Mouse (Mus musculus) spleen, postnatal 10 days (tissue): ENCODE data around the gene Tmem248.

ENCODE experiments used
- DNase-seq, 2 experiments: peaks; one replicate each; pipeline ENCODE4 v3.0.0; 2021 to 2022; ENCODE audit warnings: low spot score in 2 of 2

Gene Tmem248

GRCm38 (mm10) chr5:130216781-130217180, at the start of gene Tmem248:
Tmem248 (plus strand) TSS chr5:130217081.
- no peak for DNase-seq

- DNase-seq = no peak
These were observed 47.8 kb upstream of the Tmem248 start for GRCm38 (mm10) chr5:130169109-130169508.

GRCm38 (mm10) chr5:130170666-130171422, 46.0 kb upstream of the Tmem248 start:
- peak; percentile 37 to 69 for DNase-seq

DNA sequence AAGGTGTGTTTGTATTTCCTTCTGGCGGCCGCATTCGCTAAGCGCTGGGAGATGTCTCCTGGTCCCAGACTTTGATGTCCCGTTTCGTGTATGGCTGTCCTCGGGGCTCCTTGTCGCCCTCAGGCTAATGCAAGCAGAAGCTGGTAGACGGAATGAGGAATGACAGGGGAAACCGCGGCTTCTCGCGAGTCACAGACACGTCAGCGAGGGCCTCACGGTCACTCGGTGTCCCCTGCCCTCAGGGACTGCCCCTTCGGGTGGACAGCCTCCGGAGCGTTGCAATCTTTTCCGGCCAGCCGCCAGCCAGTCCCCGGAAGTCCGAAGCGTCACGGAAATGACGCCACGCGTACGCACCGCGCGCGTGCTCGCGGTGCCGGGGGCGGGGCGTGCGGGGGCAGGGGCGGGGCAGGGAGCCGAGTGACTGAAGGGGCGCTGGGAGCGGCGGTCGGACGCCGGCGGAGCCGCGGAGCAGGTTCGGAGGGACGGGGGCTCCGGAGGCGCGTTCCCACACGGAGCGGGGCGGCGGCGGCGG, 45.4 kb upstream of the Tmem248 start, which contains the start of gene Rabgef1:
Gene Rabgef1 (plus strand): TSS at position 376 of the 532 bp plus-strand sequence.
- peak; percentile 89 to 92 for DNase-seq

DNA sequence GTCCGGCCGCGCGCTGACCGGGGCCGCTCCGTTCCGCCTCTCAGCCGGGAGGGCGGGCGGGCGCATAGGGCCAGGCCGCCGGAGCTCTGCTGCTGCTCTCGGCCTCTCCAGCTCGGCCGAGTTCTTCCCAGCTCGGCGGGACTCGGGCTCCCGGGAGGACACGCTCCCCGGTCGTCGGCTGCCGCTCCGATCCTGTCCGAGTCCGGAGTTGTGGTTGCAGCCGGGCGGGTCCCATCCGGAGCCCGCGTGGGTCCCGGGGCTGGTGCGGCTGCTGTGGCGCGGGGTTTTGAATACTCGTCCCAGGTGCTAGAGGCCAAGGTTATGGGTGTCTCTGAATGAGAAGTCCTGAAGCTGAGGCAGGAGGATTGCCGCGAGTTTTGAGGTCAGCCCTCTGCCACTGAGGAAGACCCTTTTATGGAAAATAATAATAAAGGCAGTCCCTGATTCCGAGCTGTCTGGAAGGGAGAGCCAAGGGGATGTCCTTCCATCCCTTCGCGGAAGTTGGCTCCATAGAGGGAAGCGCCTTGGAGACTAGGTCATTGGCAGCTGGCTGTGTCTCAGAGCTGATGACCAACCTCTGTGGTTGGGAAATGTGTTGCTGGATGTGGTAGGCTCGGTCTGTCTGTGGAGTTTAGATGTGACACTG, 44.8 kb upstream of the Tmem248 start:
- DNase-seq = peak; percentile 71 to 72

DNA sequence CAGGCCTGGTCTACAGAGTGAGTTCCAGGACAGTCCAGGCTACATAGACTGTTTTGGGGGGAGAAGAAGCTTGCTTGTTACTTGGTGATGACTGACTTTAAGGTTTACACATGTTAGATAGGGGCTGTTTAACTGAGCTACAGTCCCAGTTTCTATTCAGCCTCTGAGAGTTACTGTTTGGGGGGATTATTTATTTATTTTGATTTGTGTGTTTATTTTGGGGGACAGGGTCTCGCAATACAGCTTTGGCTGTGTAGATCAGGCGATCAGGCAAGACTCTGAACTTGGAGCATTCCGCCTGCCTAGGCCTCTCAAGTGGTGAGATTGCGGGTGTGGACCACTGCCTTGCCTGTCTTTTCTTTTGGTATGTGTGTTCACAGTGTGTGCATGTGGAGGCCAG, 43.9 kb upstream of the Tmem248 start:
- DNase-seq = no peak

DNA sequence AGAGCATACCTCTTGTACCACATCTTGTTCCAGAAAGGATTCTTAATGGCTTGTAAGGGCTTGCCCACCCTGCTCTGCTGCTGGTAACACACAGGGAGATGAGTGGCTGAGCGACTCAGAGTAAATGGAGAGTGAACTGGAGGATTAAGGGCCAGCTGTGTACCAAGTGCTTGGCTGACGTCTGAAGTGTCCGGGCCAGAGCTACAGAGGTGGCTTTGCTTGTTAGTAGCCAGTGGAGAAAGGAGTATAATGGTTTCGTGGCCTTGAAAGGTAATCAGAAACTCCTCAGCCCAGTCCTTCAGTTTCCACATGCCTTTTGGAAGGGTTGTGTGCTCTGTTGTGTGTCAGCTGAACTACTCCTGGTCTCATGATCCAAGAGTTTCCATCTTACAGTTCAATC, 39.0 kb upstream of the Tmem248 start:
- DNase-seq = no peak

GRCm38 (mm10) chr5:130180362-130180761, 36.5 kb upstream of the Tmem248 start:
- DNase-seq = no peak

DNA sequence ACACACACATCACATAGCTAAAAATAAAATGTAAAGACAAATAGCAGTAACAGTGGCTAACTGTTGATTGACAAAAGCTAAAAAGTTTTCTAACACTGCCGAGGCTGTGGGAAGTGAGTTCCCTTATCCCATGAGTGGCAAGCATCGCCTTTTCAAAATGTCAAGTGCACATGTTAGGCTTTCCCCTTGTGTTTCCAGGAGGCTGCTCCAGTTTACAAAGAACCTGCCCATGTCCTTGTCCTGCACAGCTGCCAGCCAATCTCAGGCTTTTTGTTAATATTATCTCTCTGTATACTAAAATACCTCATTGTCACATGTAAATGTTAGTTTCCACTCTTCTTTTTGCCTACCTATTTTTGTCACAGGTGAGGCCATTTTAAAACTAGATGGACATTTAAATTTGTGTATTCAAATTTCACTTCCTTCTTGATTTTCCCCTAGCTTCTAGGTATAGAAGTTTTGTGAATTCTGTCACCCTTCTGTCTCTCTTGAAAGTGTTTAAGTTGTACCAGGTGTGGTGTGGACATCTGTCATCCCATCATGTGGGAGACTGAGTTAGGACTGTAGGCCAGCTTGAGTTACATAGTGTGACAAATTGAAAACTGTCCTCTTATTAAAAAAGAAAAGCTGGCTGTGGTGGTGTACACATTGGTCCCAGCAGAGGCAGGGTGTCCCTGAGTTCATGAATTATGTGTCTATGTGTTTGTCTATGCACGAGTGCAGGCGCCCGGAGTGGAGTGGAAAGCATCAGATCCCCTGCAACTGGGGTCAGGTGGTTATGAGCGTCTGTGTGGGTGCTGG, 34.9 kb upstream of the Tmem248 start:
- no peak for DNase-seq

DNA sequence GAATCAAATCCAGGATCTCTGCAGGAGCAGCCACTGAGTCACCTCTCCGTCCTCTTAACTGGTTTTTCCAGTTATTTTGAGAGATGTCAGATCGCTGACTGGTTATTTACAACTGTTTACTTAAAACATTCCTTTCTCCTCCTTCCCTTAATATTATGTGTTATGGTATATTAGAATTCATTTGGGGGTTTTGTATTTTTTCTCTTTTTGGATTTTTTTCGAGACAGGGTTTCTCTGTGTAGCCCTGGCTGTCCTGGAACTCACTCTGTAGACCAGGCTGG, 34.4 kb upstream of the Tmem248 start:
- no peak for DNase-seq

DNA sequence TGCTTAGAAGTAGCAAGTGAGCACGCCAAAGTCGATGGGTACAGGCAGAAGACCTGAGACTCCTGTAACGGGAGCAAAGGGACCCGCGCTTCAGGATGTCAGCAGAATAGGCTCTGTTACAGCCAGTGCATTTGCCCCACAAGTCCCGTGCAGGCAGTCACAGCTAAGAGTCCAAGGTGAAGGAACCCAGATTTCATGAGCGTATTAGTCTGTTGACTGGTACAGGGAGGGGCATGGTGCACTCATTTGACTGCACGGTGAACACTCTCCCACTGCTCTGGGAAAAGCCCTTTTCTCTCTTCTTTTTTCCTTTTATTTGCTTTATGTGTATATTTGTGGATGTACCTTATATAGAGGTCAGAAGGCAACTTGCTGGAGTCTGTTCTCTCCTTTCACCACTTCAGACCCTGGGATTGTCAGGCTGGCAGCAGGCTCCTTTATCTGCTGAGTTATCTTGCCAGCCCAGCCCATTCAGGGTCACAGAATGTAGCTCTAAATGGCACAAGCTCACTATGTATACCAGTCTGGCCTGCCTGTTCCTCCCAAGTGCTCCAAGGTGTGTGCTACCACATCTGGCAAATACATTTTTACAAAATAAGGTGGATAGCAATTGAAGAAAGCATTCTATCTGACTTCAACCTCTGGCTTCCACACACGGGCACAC, 32.6 kb upstream of the Tmem248 start:
- no peak for DNase-seq

DNA sequence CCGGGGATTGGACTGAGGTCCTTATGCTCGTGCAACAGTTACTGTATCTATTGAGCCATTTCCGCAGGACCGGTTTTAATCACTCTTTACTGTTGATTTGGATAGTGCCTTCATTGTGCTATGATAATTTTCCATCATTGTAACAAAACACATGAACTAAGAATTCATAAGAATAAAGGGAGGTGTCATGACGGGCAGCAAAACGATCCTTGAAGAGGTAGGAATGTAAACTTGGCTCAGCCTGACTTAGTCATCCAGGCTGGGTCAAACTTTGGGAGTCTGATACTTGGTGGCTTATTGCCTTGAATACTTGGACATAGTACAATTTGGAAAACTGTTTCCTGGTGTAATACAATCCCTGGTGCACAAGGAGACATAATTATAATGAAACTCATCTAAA, 31.6 kb upstream of the Tmem248 start:
- no peak for DNase-seq

GRCm38 (mm10) chr5:130187383-130187782, 29.5 kb upstream of the Tmem248 start:
- DNase-seq = no peak

DNA sequence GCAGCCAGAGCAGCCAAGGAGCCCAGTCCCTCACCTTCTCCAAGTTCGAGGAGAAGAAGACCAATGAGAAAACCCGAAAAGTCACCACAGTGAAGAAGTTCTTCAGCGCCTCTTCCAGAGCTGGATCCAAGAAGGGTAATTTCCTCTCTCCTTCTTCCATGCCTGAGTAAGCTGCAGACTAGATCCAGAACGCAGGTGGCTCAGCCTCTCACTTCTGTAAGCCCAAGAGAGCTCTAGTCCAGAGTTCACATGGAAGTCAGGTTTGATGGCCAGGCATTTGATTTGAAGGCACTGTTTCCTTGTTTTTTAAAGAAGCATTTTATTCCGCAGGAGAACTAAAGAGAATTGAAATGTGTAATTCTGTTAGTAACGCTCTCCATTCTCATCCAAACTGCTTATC, 26.0 kb upstream of the Tmem248 start:
- no peak for DNase-seq

GRCm38 (mm10) chr5:130191865-130192264, 25.0 kb upstream of the Tmem248 start:
- no peak for DNase-seq

DNA sequence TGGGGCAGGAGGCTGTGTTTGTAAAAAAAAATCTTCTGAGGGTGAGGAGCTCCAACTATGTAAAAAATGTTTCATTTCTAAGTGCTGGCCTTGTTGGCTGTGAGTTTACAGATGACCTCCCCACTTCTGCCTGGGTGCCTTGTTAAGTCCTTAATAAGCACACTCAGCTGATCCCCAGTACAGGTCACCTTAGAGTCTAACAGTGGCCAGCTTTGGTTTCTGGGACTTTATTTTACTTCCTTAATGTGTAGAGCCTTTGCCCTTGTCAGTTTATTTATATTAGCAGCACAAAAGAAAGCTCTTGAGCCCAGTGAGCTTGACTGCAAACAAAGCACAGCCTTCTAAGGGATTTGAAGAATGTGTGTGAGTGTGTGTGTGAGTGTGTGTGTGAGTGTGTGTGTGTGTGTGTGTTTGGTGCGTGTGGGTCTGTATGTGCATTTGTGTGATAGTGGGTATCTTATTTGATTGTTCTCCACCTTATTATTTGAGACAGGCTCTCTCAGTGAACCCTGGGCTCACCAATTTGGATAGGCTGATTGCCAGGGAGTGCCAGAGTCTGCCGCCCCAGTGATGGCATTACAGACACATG, 24.4 kb upstream of the Tmem248 start:
- DNase-seq = no peak

GRCm38 (mm10) chr5:130193760-130194159, 23.1 kb upstream of the Tmem248 start:
- DNase-seq = no peak

- DNase-seq = no peak
These were observed 20.6 kb upstream of the Tmem248 start for GRCm38 (mm10) chr5:130196307-130196706.

- DNase-seq = no peak
These were observed 19.4 kb upstream of the Tmem248 start for GRCm38 (mm10) chr5:130197454-130197853.

DNA sequence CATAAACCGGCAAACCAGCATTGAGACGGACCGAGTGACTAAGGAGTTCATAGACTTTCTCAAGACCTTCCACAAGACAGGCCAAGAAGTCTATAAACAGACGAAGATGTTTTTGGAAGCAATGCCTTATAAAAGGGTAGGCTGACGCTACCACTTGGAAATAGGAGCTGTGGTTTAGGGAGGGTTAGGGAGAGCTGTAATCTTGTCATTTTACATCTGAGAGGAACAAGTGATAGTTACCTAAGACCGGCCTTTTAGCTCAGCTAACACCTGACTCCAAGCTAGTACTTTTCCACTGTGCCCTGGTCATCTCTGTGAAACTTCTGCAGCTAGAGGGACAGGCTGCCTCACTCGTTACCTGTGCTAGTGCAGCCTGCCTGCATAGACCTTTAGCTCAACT, 18.9 kb upstream of the Tmem248 start:
- no peak for DNase-seq

- no peak for DNase-seq
These were observed 16.4 kb upstream of the Tmem248 start for GRCm38 (mm10) chr5:130200233-130201029.
